Mouse (Mus musculus) mouse trophoblast stem cell (cell line): ENCODE results near the gene Rsg1.

ENCODE experiments used
- in situ Hi-C, 2 experiments: fragments of 300-500 bp; cut with MseI, MboI; formaldehyde crosslinking; loops; 2 replicates in 1 of 2; 3 replicates in 1 of 2; pipeline ENCODE4 v1.15.1; 2025

Rsg1 gene

GRCm38 (mm10) chr4:141211646-141212045 lies 2.1 kb upstream of the Rsg1 start:
- in situ Hi-C loops = no loop called here

- in situ Hi-C loops = no loop called here
Observed at GRCm38 (mm10) chr4:141212892-141213291, 864 bp upstream of the Rsg1 start.

- in situ Hi-C loops = no loop called here
Observed at GRCm38 (mm10) chr4:141213342-141213741, 414 bp upstream of the Rsg1 start.

GRCm38 (mm10) chr4:141214337-141214851 lies 638 bp downstream of the Rsg1 start:
- in situ Hi-C loops = no loop called here

GRCm38 (mm10) chr4:141219583-141220213 lies 5.9 kb downstream of the Rsg1 start:
- in situ Hi-C loops = no loop called here

- in situ Hi-C loops = no loop called here
Observed at GRCm38 (mm10) chr4:141221848-141222247, 8.1 kb downstream of the Rsg1 start.

- in situ Hi-C loops = no loop called here
Observed at GRCm38 (mm10) chr4:141222752-141223151, 9.0 kb downstream of the Rsg1 start.

- in situ Hi-C loops = no loop called here
Observed at GRCm38 (mm10) chr4:141228687-141229086, 14.9 kb downstream of the Rsg1 start.

- in situ Hi-C loops = no loop called here
Observed at GRCm38 (mm10) chr4:141233196-141233595, 19.4 kb downstream of the Rsg1 start.

- in situ Hi-C loops = no loop called here
Observed at GRCm38 (mm10) chr4:141235537-141236111, 21.9 kb downstream of the Rsg1 start.

GRCm38 (mm10) chr4:141236856-141237255 lies 23.1 kb downstream of the Rsg1 start:
- in situ Hi-C loops = no loop called here

GRCm38 (mm10) chr4:141238492-141239387 lies 25.0 kb downstream of the Rsg1 start:
- in situ Hi-C loops = no loop called here

GRCm38 (mm10) chr4:141239388-141240125 lies 25.8 kb downstream of the Rsg1 start, which contains the start of gene Arhgef19:
Arhgef19 (plus strand) TSS chr4:141239499.
- in situ Hi-C loops = no loop called here

- in situ Hi-C loops = no loop called here
Observed at GRCm38 (mm10) chr4:141240617-141241016, 26.9 kb downstream of the Rsg1 start.

GRCm38 (mm10) chr4:141241861-141242260 lies 28.1 kb downstream of the Rsg1 start:
- in situ Hi-C loops = no loop called here

GRCm38 (mm10) chr4:141242651-141243241 lies 29.0 kb downstream of the Rsg1 start:
- in situ Hi-C loops = no loop called here

- in situ Hi-C loops = no loop called here
Observed at GRCm38 (mm10) chr4:141243636-141244035, 29.9 kb downstream of the Rsg1 start.

- in situ Hi-C loops = no loop called here
Observed at GRCm38 (mm10) chr4:141244401-141244800, 30.6 kb downstream of the Rsg1 start.

GRCm38 (mm10) chr4:141244931-141245425 lies 31.2 kb downstream of the Rsg1 start:
- in situ Hi-C loops = no loop called here

GRCm38 (mm10) chr4:141246089-141246997 lies 32.6 kb downstream of the Rsg1 start:
- in situ Hi-C loops = no loop called here
